Mouse (Mus musculus): ENCODE measurements around the gene Lce1l. TPM values are rescaled to one million over a fixed set of nuclear protein-coding genes. Genes with fewer than 3 reads are reported as not detected.
"Not testable (repeated sequence)": the region's sequence is repeated elsewhere in the genome, so short reads cannot be mapped to it uniquely, and the experiment has no call there.

Lce1l gene
- polyA plus RNA-seq (2012; ENCODE audit: insufficient read depth, insufficient read length, missing spikeins): not detected in 2 replicates

DNA sequence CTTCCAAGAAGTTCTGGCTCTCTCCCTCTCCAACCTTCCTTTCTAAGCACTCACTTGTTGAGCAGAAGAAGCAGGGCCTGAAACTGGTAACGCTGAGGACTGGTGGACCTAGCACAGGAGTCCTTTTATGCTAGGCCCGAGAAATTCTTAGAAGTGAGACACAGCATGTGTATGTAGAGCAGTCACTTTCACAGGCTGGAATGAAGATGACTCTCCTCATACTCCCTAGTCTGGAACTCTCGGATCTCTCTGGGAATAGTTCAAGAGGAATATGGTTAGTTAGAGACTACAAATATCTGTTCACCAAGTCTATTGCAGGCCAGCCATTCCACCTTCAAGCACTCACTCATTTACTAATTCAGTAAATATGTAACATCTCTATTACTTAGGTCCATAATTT, at the start of gene Lce1l:
Gene Lce1l (minus strand): TSS at position 101 of the 400 bp plus-strand sequence.
- Histone ChIP-seq H3K27ac (replicated peaks; ENCODE audit: low read depth, low read length) (no peak within 1 kb of the TSS), H3K4me1 (ENCODE audit: control insufficient read depth, insufficient read depth, insufficient read length, low read length) (no peaks in the 10 kb centered on the region), H3K4me3 (ENCODE audit: insufficient read depth, low read depth, low read length) (no peak within 1 kb of the TSS)

- Histone ChIP-seq H3K4me1 (ENCODE audit: control insufficient read depth, insufficient read depth, insufficient read length, low read length) (no peaks in the 10 kb centered on the region), H3K27ac (replicated peaks; ENCODE audit: low read depth, low read length) (no peak overlapping the region), H3K4me3 (ENCODE audit: insufficient read depth, low read depth, low read length) (no peak overlapping the region)
These were observed 43.4 kb upstream of the Lce1l start for GRCm38 (mm10) chr3:92894489-92894888.

GRCm38 (mm10) chr3:92894063-92894462, 43.0 kb upstream of the Lce1l start:
- no peak overlapping the region for H3K27ac ChIP-seq (replicated peaks; ENCODE audit: low read depth, low read length)
- no peaks in the 10 kb centered on the region for H3K4me1 ChIP-seq (ENCODE audit: control insufficient read depth, insufficient read depth, insufficient read length, low read length)
- no peak overlapping the region for H3K4me3 ChIP-seq (ENCODE audit: insufficient read depth, low read depth, low read length)

DNA sequence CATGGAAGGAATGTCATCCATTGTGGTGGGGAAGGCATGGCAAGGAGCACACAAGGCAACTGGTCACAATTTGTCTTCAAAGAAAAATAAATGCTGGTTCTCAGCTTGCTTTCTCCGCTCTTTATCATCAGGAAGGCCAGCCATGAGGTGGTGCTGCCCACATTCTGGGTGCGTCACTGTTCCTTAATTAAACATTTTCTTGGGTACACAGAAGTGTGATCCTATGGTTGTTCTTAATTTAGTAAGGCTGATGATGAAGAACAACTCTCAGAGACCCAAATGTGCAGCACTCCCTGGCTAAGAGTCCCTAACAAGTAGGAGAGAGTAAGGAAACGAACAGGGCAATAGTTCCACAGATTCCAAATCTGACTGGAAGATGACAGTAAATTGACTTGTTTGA, 23.1 kb upstream of the Lce1l start:
- H3K27ac ChIP-seq (replicated peaks; ENCODE audit: low read depth, low read length): no peak overlapping the region
- H3K4me3 ChIP-seq (ENCODE audit: insufficient read depth, low read depth, low read length): no peak overlapping the region
- no peaks in the 10 kb centered on the region for H3K4me1 ChIP-seq (ENCODE audit: control insufficient read depth, insufficient read depth, insufficient read length, low read length)

DNA sequence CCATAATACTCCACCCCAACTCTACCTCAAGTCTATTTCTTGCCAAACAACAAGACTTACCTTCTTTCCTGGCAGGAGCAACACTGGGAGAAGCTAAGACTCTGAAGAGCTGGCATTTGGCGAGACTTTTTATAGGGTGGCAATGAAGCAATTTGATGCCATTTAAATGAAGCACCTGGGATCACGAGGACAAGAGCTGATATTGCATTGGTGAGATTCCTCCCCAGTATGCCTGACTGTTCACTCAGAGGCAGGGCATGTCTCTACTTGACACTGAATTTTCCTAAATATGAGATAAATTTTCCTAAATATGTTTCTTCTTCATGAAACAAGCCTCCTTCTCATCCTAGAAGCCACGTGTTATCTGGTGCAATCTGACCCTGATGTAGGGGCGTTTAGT, 19.0 kb upstream of the Lce1l start, which contains the start of gene 2310050C09Rik:
Gene 2310050C09Rik (minus strand): TSS at position 101 of the 400 bp plus-strand sequence.
- Histone ChIP-seq H3K4me3 (ENCODE audit: insufficient read depth, low read depth, low read length) (no peak within 1 kb of the TSS), H3K4me1 (ENCODE audit: control insufficient read depth, insufficient read depth, insufficient read length, low read length) (no peaks in the 10 kb centered on the region), H3K27ac (replicated peaks; ENCODE audit: low read depth, low read length) (no peak within 1 kb of the TSS)

- no peak within 1 kb of the TSS for H3K27ac ChIP-seq (replicated peaks; ENCODE audit: low read depth, low read length)
- no peak within 1 kb of the TSS for H3K4me3 ChIP-seq (ENCODE audit: insufficient read depth, low read depth, low read length)
- H3K4me1 ChIP-seq (ENCODE audit: control insufficient read depth, insufficient read depth, insufficient read length, low read length): no peaks in the 10 kb centered on the region
These were observed 24.0 kb downstream of the Lce1l start, which contains the start of gene Kprp for GRCm38 (mm10) chr3:92827108-92827507. Gene Kprp, minus strand, starts transcription at chr3:92827247.

DNA sequence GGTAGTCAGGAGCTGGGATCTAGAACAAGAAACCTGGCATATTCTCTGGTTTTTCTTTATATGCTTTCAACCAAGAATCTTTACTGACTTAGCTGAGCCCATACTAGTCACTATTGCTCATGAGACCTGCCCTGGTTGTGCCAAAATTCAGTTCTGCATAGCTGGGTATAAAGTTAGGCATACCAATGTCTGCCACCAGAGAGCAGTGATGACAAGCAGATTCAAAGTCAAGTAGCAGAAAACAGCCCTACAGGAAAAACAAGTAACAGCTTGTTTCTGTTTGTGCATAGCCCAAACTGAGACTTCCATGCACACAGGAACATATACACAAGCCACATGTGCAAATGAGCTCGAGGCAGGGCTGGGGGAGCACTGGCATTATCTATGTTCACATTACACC, 25.3 kb downstream of the Lce1l start:
- H3K4me1 ChIP-seq (ENCODE audit: control insufficient read depth, insufficient read depth, insufficient read length, low read length): no peaks in the 10 kb centered on the region
- no peak overlapping the region for H3K4me3 ChIP-seq (ENCODE audit: insufficient read depth, low read depth, low read length)
- no peak overlapping the region for H3K27ac ChIP-seq (replicated peaks; ENCODE audit: low read depth, low read length)

DNA sequence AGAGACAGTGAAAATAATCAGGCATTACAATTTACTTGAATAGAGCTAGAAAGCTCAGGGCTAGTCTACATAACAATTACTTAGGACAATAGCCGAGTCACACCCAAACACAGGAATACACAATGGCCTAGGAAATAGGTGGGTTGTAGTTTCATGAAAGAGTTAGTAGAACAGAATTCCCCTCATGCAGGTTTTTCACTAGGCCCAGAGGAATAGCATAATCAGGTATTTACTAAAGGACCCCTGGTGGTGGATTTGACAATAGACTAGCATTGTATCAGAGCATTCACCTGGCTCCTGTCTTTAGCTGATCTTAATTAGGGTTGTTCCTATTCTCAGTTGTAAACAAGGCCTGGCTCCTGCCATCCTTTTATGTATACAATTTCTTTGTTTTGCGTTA, 35.0 kb downstream of the Lce1l start:
- H3K4me3 ChIP-seq (ENCODE audit: insufficient read depth, low read depth, low read length); H3K27ac ChIP-seq (replicated peaks; ENCODE audit: low read depth, low read length); H3K4me1 ChIP-seq (ENCODE audit: control insufficient read depth, insufficient read depth, insufficient read length, low read length): not testable (repeated sequence)

DNA sequence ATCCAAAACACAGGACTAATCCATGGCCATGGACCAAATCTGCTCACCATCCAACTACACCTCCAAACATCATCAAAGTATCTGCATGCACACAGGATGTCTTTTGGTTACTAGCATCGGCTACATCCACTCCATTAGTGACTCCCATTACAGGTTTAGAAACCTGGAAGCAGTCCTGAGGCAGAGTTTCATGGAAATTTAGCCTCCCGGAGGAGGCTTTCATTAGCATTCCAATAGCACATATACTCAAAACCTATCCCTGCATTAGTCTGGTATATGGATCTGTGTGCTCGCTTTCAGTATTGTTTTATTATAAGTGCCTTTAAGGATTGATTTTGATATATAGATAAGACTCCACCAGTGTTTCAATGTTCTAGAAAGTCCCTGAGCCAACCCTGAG, 35.5 kb downstream of the Lce1l start:
- no peaks in the 10 kb centered on the region for H3K4me1 ChIP-seq (ENCODE audit: control insufficient read depth, insufficient read depth, insufficient read length, low read length)
- H3K27ac ChIP-seq (replicated peaks; ENCODE audit: low read depth, low read length): no peak overlapping the region
- H3K4me3 ChIP-seq (ENCODE audit: insufficient read depth, low read depth, low read length): no peak overlapping the region

DNA sequence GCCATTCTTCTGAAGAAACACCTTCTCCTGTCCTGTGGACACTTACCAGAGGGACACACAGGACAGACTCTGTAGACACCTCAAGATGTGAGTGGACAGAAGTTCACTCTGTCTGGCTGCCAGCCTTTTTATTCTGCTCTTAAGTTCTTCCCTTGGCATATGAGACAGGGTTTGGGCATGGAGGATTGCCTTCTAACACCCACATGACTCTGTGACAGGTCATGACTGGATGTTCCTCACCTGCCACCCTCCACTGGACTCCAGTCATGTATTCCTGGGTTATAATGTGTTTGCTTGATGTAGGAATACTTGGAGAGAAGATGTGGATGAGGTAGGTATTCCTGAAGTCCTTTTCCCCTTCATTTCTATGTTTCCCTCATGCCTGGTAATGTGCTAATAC, 43.3 kb downstream of the Lce1l start, which contains the start of gene Lce1k:
Gene Lce1k (minus strand): TSS at position 101 of the 400 bp plus-strand sequence.
- no peak within 1 kb of the TSS for H3K4me3 ChIP-seq (ENCODE audit: insufficient read depth, low read depth, low read length)
- no peak within 1 kb of the TSS for H3K27ac ChIP-seq (replicated peaks; ENCODE audit: low read depth, low read length)
- no peaks in the 10 kb centered on the region for H3K4me1 ChIP-seq (ENCODE audit: control insufficient read depth, insufficient read depth, insufficient read length, low read length)

Other genes with a start within 250 kb of the Lce1l start
- gene 2210017I01Rik, start 243.8 kb downstream of the Lce1l start, polyA plus RNA-seq (2012; ENCODE audit: insufficient read depth, insufficient read length, missing spikeins): not detected in 2 replicates
- not detected in 2 replicates for gene Lce6a, start 229.6 kb downstream of the Lce1l start, polyA plus RNA-seq (2012; ENCODE audit: insufficient read depth, insufficient read length, missing spikeins)
- gene Lce1a1, start 203.0 kb downstream of the Lce1l start, polyA plus RNA-seq (2012; ENCODE audit: insufficient read depth, insufficient read length, missing spikeins): not detected in 2 replicates
- not detected in 2 replicates for gene Lce1b, start 194.4 kb downstream of the Lce1l start, polyA plus RNA-seq (2012; ENCODE audit: insufficient read depth, insufficient read length, missing spikeins)
- gene Lce1a2, start 181.0 kb downstream of the Lce1l start, polyA plus RNA-seq (2012; ENCODE audit: insufficient read depth, insufficient read length, missing spikeins): not detected in 2 replicates
- not detected in 2 replicates for gene Lce1c, start 172.0 kb downstream of the Lce1l start, polyA plus RNA-seq (2012; ENCODE audit: insufficient read depth, insufficient read length, missing spikeins)
- not detected in 2 replicates for gene Lce1d, start 164.1 kb downstream of the Lce1l start, polyA plus RNA-seq (2012; ENCODE audit: insufficient read depth, insufficient read length, missing spikeins)
- gene Lce1e, start 142.2 kb downstream of the Lce1l start, polyA plus RNA-seq (2012; ENCODE audit: insufficient read depth, insufficient read length, missing spikeins): not detected in 2 replicates
- not detected in 2 replicates for gene Lce1f, start 130.9 kb downstream of the Lce1l start, polyA plus RNA-seq (2012; ENCODE audit: insufficient read depth, insufficient read length, missing spikeins)
- gene Gm38119, start 112.2 kb downstream of the Lce1l start, polyA plus RNA-seq (2012; ENCODE audit: insufficient read depth, insufficient read length, missing spikeins): not detected in 2 replicates
- not detected in 2 replicates for gene Lce1g, start 98.9 kb downstream of the Lce1l start, polyA plus RNA-seq (2012; ENCODE audit: insufficient read depth, insufficient read length, missing spikeins)
- gene Lce1h, start 86.2 kb downstream of the Lce1l start, polyA plus RNA-seq (2012; ENCODE audit: insufficient read depth, insufficient read length, missing spikeins): not detected in 2 replicates
- not detected in 2 replicates for gene Lce1i, start 72.4 kb downstream of the Lce1l start, polyA plus RNA-seq (2012; ENCODE audit: insufficient read depth, insufficient read length, missing spikeins)
- not detected in 2 replicates for gene Lce1j, start 60.8 kb downstream of the Lce1l start, polyA plus RNA-seq (2012; ENCODE audit: insufficient read depth, insufficient read length, missing spikeins)
- not detected in 2 replicates for gene Lce1k, start 43.4 kb downstream of the Lce1l start, polyA plus RNA-seq (2012; ENCODE audit: insufficient read depth, insufficient read length, missing spikeins)
- gene Kprp, start 24.0 kb downstream of the Lce1l start, polyA plus RNA-seq (2012; ENCODE audit: insufficient read depth, insufficient read length, missing spikeins): not detected in 2 replicates
- not detected in 2 replicates for gene 2310050C09Rik, start 18.9 kb upstream of the Lce1l start, polyA plus RNA-seq (2012; ENCODE audit: insufficient read depth, insufficient read length, missing spikeins)
- not detected in 2 replicates for gene Lce3a, start 74.9 kb upstream of the Lce1l start, polyA plus RNA-seq (2012; ENCODE audit: insufficient read depth, insufficient read length, missing spikeins)
- not detected in 2 replicates for gene Lce3b, start 81.7 kb upstream of the Lce1l start, polyA plus RNA-seq (2012; ENCODE audit: insufficient read depth, insufficient read length, missing spikeins)
- not detected in 2 replicates for gene Lce3c, start 93.2 kb upstream of the Lce1l start, polyA plus RNA-seq (2012; ENCODE audit: insufficient read depth, insufficient read length, missing spikeins)
- gene Lce3d, start 106.1 kb upstream of the Lce1l start, polyA plus RNA-seq (2012; ENCODE audit: insufficient read depth, insufficient read length, missing spikeins): not detected in 2 replicates
- not detected in 2 replicates for gene Lce3e, start 115.8 kb upstream of the Lce1l start, polyA plus RNA-seq (2012; ENCODE audit: insufficient read depth, insufficient read length, missing spikeins)
- not detected in 2 replicates for gene Lce3f, start 140.9 kb upstream of the Lce1l start, polyA plus RNA-seq (2012; ENCODE audit: insufficient read depth, insufficient read length, missing spikeins)
- not detected in 2 replicates for gene Crct1, start 164.4 kb upstream of the Lce1l start, polyA plus RNA-seq (2012; ENCODE audit: insufficient read depth, insufficient read length, missing spikeins)
- 3.5 TPM in 1 of 2 replicates, not detected in the other for gene Lce1m, start 167.8 kb upstream of the Lce1l start, polyA plus RNA-seq (2012; ENCODE audit: insufficient read depth, insufficient read length, missing spikeins)
- not detected in 2 replicates for gene Gm4858, start 217.5 kb upstream of the Lce1l start, polyA plus RNA-seq (2012; ENCODE audit: insufficient read depth, insufficient read length, missing spikeins)

All from brown adipose tissue, adult 24 weeks (tissue).